Mouse (Mus musculus): Measurements from ENCODE around the gene Ppdpf. TPM values are rescaled to one million over a fixed set of nuclear protein-coding genes. Genes with fewer than 3 reads are reported as not detected.

The Ppdpf gene
- polyA plus RNA-seq, 1 experiment from 2014 or later: 96.4 TPM

DNA sequence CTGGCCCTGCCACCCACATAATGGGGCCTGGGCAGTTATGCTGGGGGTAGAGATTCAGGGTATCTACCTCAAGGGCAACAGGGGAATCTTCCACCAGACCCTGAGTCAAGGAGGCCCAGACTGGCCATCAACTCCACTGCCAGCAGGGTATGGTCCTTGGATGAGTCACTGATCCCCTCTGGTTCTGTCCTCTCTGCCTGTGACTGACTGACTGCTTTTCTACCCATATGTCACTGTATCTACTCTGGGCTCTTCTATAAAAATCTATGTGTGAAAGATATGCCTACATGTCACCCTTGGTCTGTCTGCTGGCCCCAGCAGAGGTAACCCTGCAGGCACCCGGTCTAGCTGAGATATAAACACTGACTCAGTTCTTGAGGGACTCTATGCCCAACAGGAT is 33.9 kb upstream of the Ppdpf start:
- Histone ChIP-seq H3K4me3 (replicated peaks) (no peak overlapping the region), H3K9me3 (replicated peaks) (no peaks in the 10 kb centered on the region), H3K4me2 (no peak overlapping the region), H3K36me3 (replicated peaks) (no peaks in the 10 kb centered on the region), H3K9ac (no peak overlapping the region), H3K27ac (replicated peaks) (no peak overlapping the region), H3K27me3 (peaks cover 89% of the 10 kb centered on the region), H3K4me1 (replicated peaks) (no peaks in the 10 kb centered on the region)
- ATAC-seq (ENCODE audit: insufficient read depth): no peak
- 59% methylated on average over 1 of the region's 1 CpGs for WGBS (ENCODE audit: insufficient replicate concordance)

GRCm38 (mm10) chr2:181153837-181154236 is 33.2 kb upstream of the Ppdpf start:
- H3K9me3 ChIP-seq (replicated peaks): no peaks in the 10 kb centered on the region
- 0% methylated on average over 1 of the region's 1 CpGs for WGBS (ENCODE audit: insufficient replicate concordance)
- H3K27ac ChIP-seq (replicated peaks): no peak overlapping the region
- H3K4me1 ChIP-seq (replicated peaks): no peaks in the 10 kb centered on the region
- H3K27me3 ChIP-seq: peaks cover 89% of the 10 kb centered on the region
- no peak overlapping the region for H3K4me3 ChIP-seq (replicated peaks)
- no peak for ATAC-seq (ENCODE audit: insufficient read depth)
- no peak overlapping the region for H3K4me2 ChIP-seq
- H3K9ac ChIP-seq: no peak overlapping the region
- H3K36me3 ChIP-seq (replicated peaks): no peaks in the 10 kb centered on the region

- Histone ChIP-seq H3K9me3 (replicated peaks) (no peaks in the 10 kb centered on the region), H3K4me1 (replicated peaks) (no peaks in the 10 kb centered on the region), H3K27ac (replicated peaks) (no peak overlapping the region), H3K36me3 (replicated peaks) (no peaks in the 10 kb centered on the region), H3K9ac (no peak overlapping the region), H3K4me2 (no peak overlapping the region), H3K4me3 (replicated peaks) (no peak overlapping the region), H3K27me3 (peaks cover 89% of the 10 kb centered on the region)
- WGBS (ENCODE audit: insufficient replicate concordance): 72% methylated on average over 3 of the region's 3 CpGs
- ATAC-seq (ENCODE audit: insufficient read depth): no peak
Observed at GRCm38 (mm10) chr2:181154361-181154760, 32.7 kb upstream of the Ppdpf start.

DNA sequence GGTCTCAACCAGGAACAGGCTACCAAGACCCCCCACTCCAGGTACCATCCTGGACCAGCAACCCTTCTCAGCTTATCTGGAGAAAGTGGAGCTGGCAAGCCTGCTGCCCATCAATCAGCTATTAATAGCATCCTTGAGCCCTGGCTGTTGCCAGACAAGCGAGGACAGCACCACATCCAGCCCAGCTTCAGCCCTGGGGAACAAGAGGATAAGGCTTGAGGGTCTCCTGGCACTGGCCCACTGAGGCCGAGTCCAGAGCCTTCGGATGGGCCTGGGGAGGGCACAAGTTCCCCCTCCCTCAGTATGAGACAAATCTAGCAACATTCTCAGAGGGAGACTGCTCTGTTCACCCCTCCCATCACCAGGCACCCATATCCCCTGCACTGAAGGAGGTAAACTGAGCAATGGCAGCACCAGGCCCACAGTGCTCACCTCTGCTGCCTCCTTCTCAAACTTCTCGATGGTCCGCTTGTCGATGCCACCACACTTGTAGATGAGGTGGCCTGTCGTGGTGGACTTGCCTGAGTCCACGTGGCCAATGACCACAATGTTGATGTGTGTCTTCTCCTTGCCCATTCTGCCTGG is 32.1 kb upstream of the Ppdpf start:
- Histone ChIP-seq H3K36me3 (replicated peaks) (no peaks in the 10 kb centered on the region), H3K4me3 (replicated peaks) (no peak overlapping the region), H3K27ac (replicated peaks) (no peak overlapping the region), H3K9me3 (replicated peaks) (no peaks in the 10 kb centered on the region), H3K4me2 (no peak overlapping the region), H3K27me3 (peaks cover 89% of the 10 kb centered on the region), H3K9ac (no peak overlapping the region), H3K4me1 (replicated peaks) (no peaks in the 10 kb centered on the region)
- no peak for ATAC-seq (ENCODE audit: insufficient read depth)
- WGBS (ENCODE audit: insufficient replicate concordance): 59% methylated on average over 8 of the region's 8 CpGs

DNA sequence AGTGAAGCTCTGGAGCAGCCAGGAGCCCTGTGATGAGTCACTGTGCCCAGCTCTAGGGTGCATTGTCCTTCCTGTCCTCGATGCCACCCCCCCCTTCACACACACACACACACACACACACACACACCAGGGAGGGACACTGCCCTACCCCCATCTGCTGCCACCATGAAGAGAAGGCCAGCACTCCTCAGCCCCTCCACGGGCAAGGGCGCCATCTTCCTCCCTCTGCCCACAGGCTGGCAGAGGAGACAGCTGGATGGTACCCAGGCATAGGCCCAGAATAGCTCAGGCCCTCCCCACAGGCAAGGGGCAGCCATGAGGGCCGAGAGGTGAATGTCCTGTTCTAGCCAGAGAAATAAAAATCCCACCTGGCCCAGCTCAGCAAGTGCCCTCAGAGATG is 31.2 kb upstream of the Ppdpf start:
- H3K27me3 ChIP-seq: peaks cover 80% of the 10 kb centered on the region
- no peak overlapping the region for H3K4me2 ChIP-seq
- 50% methylated on average over 4 of the region's 4 CpGs for WGBS (ENCODE audit: insufficient replicate concordance)

GRCm38 (mm10) chr2:181156248-181157121 is 30.6 kb upstream of the Ppdpf start, which contains the start of gene Eef1a2:
TSS of gene Eef1a2 (minus strand) at chr2:181157014.
- H3K4me1 ChIP-seq (replicated peaks): no peaks in the 10 kb centered on the region
- H3K27me3 ChIP-seq: peaks cover 74% of the 10 kb centered on the region
- ATAC-seq (ENCODE audit: insufficient read depth): no peak
- H3K4me3 ChIP-seq (replicated peaks): no peak within 1 kb of the TSS
- H3K27ac ChIP-seq (replicated peaks): no peak within 1 kb of the TSS
- 5% methylated on average over 55 of the region's 55 CpGs for WGBS (ENCODE audit: insufficient replicate concordance)
- no peaks in the 10 kb centered on the region for H3K9me3 ChIP-seq (replicated peaks)
- H3K36me3 ChIP-seq (replicated peaks): no peaks in the 10 kb centered on the region
- no peak within 1 kb of the TSS for H3K9ac ChIP-seq
- H3K4me2 ChIP-seq: no peak within 1 kb of the TSS

More for the DNA sequence above, 31.2 kb upstream of the Ppdpf start:
- no peaks in the 10 kb centered on the region for H3K9me3 ChIP-seq (replicated peaks)
- H3K27ac ChIP-seq (replicated peaks): no peak overlapping the region
- H3K4me1 ChIP-seq (replicated peaks): no peaks in the 10 kb centered on the region
- no peak overlapping the region for H3K9ac ChIP-seq
- H3K4me3 ChIP-seq (replicated peaks): no peak overlapping the region
- no peak for ATAC-seq (ENCODE audit: insufficient read depth)
- no peaks in the 10 kb centered on the region for H3K36me3 ChIP-seq (replicated peaks)

DNA sequence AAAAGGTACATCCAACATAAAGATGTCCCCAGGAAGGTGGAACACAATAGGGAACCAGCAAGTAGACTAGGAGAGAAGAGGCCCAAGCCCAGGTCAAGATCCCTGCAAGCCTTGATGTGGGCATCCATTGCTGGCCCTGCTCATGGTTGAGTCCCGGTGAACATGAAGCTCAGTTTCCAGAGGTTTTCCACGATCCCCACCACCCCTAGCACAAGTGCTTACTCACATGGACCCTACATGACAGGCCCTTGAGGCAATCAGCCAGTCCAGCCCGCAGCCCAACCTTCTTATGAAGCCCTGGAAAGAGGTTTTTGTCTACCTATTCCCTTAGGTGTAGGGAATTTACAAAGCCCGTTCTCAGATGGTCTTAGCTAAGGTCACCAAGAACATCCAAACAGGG is 29.9 kb upstream of the Ppdpf start:
- H3K4me2 ChIP-seq: no peak overlapping the region
- H3K27me3 ChIP-seq: peaks cover 68% of the 10 kb centered on the region
- ATAC-seq (ENCODE audit: insufficient read depth): no peak
- no peaks in the 10 kb centered on the region for H3K4me1 ChIP-seq (replicated peaks)
- H3K9ac ChIP-seq: no peak overlapping the region
- no peak overlapping the region for H3K27ac ChIP-seq (replicated peaks)
- H3K9me3 ChIP-seq (replicated peaks): no peaks in the 10 kb centered on the region
- no peaks in the 10 kb centered on the region for H3K36me3 ChIP-seq (replicated peaks)
- no peak overlapping the region for H3K4me3 ChIP-seq (replicated peaks)
- 50% methylated on average over 4 of the region's 4 CpGs for WGBS (ENCODE audit: insufficient replicate concordance)

DNA sequence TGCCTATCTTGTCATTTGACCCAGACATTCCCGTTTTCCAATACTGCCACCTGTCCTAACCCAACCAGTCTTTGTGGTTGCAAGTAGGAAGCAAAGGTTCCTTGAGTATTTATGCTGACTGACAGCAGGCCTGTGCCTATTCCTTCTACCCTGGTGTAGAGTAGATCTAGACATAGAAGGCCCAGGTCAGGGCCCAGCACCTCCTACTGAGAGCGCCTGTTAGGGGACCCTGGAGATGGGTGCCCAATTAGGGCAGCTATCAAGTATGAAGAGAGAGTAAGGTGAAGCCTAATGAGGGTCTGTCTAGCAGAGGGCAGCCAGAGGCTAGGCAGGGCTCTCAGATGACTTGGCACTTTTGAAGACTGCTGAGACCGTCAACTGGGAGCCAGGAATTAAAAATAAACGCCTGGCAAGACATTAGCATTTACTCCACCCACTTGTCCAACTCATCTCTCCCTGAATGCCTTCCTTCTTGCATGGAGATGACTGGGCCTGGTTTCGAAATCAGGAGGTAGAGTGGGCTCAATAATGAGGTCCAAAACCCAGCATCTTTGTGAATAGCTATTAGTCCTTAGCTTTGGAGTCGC is 29.2 kb upstream of the Ppdpf start:
- ATAC-seq (ENCODE audit: insufficient read depth): no peak
- Histone ChIP-seq H3K4me3 (replicated peaks) (no peak overlapping the region), H3K9ac (no peak overlapping the region), H3K36me3 (replicated peaks) (no peaks in the 10 kb centered on the region), H3K4me2 (no peak overlapping the region), H3K27me3 (peaks cover 64% of the 10 kb centered on the region), H3K27ac (replicated peaks) (no peak overlapping the region), H3K4me1 (replicated peaks) (no peaks in the 10 kb centered on the region), H3K9me3 (replicated peaks) (no peaks in the 10 kb centered on the region)
- WGBS (ENCODE audit: insufficient replicate concordance): 40% methylated on average over 6 of the region's 6 CpGs

DNA sequence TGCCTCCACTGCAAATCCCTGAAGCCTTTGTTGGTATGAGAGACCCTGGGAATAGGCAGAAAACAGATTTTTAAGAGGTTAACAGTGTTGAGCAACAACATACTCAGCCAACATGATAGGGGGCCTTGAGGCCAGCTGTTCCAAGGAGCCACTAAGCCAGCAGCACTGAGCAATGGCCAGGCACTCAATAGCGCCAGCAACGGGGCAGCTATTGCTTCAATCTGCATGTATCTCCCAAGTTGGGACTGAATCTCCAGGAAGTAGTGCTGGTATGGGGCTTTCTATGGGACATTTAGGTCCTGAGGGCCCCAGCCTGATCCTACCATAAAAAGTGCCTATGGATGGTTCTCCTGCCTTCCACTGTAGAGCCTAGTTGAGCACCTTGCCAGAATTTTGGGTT is 28.6 kb upstream of the Ppdpf start:
- 63% methylated on average over 2 of the region's 2 CpGs for WGBS (ENCODE audit: insufficient replicate concordance)

GRCm38 (mm10) chr2:181159091-181159514 is 27.9 kb upstream of the Ppdpf start:
- Histone ChIP-seq H3K36me3 (replicated peaks) (no peaks in the 10 kb centered on the region), H3K4me2 (no peak overlapping the region), H3K27me3 (peaks cover 56% of the 10 kb centered on the region), H3K27ac (replicated peaks) (no peak overlapping the region), H3K9ac (no peak overlapping the region), H3K4me1 (replicated peaks) (no peaks in the 10 kb centered on the region), H3K4me3 (replicated peaks) (no peak overlapping the region), H3K9me3 (replicated peaks) (no peaks in the 10 kb centered on the region)
- WGBS (ENCODE audit: insufficient replicate concordance): 40% methylated on average over 7 of the region's 7 CpGs
- no peak for ATAC-seq (ENCODE audit: insufficient read depth)

More for the DNA sequence above, 28.6 kb upstream of the Ppdpf start:
- H3K27ac ChIP-seq (replicated peaks): no peak overlapping the region
- ATAC-seq (ENCODE audit: insufficient read depth): no peak
- H3K27me3 ChIP-seq: peaks cover 57% of the 10 kb centered on the region
- no peak overlapping the region for H3K9ac ChIP-seq
- H3K9me3 ChIP-seq (replicated peaks): no peaks in the 10 kb centered on the region
- no peaks in the 10 kb centered on the region for H3K4me1 ChIP-seq (replicated peaks)
- H3K36me3 ChIP-seq (replicated peaks): no peaks in the 10 kb centered on the region
- H3K4me3 ChIP-seq (replicated peaks): no peak overlapping the region
- H3K4me2 ChIP-seq: no peak overlapping the region

GRCm38 (mm10) chr2:181159771-181160170 is 27.3 kb upstream of the Ppdpf start:
- ATAC-seq (ENCODE audit: insufficient read depth): no peak
- H3K4me1 ChIP-seq (replicated peaks): no peaks in the 10 kb centered on the region
- H3K27me3 ChIP-seq: peaks cover 59% of the 10 kb centered on the region
- 2% methylated on average over 2 of the region's 2 CpGs for WGBS (ENCODE audit: insufficient replicate concordance)
- no peak overlapping the region for H3K27ac ChIP-seq (replicated peaks)
- H3K9me3 ChIP-seq (replicated peaks): no peaks in the 10 kb centered on the region
- no peak overlapping the region for H3K9ac ChIP-seq
- no peak overlapping the region for H3K4me2 ChIP-seq
- no peaks in the 10 kb centered on the region for H3K36me3 ChIP-seq (replicated peaks)
- H3K4me3 ChIP-seq (replicated peaks): no peak overlapping the region
